Mouse (Mus musculus) MEL (cell line): Measurements from ENCODE around the gene Faf1. TPM values are rescaled to one million over a fixed set of nuclear protein-coding genes. Genes with fewer than 3 reads are reported as not detected.
A peak's percentile ranks its signal among the peaks of the same experiment; 100 is the strongest.

Source experiments
- DNase-seq: peaks from one replicate; pipeline ENCODE4 v3.0.0; 2011; ENCODE audit warnings: low read depth, low spot score
- H3K27ac ChIP-seq: 2 replicates; pipeline ENCODE4 v1.5.1; 2012; ENCODE audit warnings: low read depth, mild to moderate bottlenecking, control low read depth, low read length, moderate library complexity; ENCODE audit not compliant: control insufficient read depth
- H3K27me3 ChIP-seq, 2 experiments: fragments of 150-350 bp in 1 of 2; sonication (generic) in 1 of 2; 2 replicates each; pipeline ENCODE4 v1.6.1; 2012; ENCODE audit warnings: low read length in 2 of 2, mild to moderate bottlenecking in 2 of 2, improper control_type of control experiment in 1 of 2, moderate library complexity in 1 of 2; ENCODE audit not compliant: insufficient read depth in 2 of 2, control insufficient read depth in 1 of 2
- H3K36me3 ChIP-seq, 2 experiments: 2 replicates each; pipeline ENCODE4 v1.6.1; 2012 to 2014; ENCODE audit warnings: low read length in 2 of 2, improper control_type of control experiment in 1 of 2, inconsistent platforms in 1 of 2, mild to moderate bottlenecking in 1 of 2; ENCODE audit not compliant: insufficient read depth in 2 of 2, control insufficient read depth in 1 of 2
- H3K4me1 ChIP-seq, 2 experiments: fragments of 150-350 bp in 1 of 2; sonication (generic) in 1 of 2; 2 replicates each; pipeline ENCODE4 v1.6.1; 2012; ENCODE audit warnings: low read length in 2 of 2, improper control_type of control experiment in 1 of 2, mild to moderate bottlenecking in 1 of 2; ENCODE audit not compliant: insufficient read depth in 2 of 2, control insufficient read depth in 1 of 2
- H3K4me3 ChIP-seq, 2 experiments: fragments of 150-350 bp in 1 of 2; sonication (generic) in 1 of 2; 2 replicates each; pipeline ENCODE4 v1.5.1; 2012; ENCODE audit warnings: low read depth in 2 of 2, low read length in 2 of 2, mild to moderate bottlenecking in 2 of 2, moderate library complexity in 2 of 2, control low read depth in 1 of 2, improper control_type of control experiment in 1 of 2; ENCODE audit not compliant: control insufficient read depth in 1 of 2, insufficient read depth in 1 of 2
- H3K79me2 ChIP-seq: 2 replicates; pipeline ENCODE4 v1.6.1; 2012; ENCODE audit warnings: mild to moderate bottlenecking, low read length, moderate library complexity; ENCODE audit not compliant: control insufficient read depth, poor library complexity, insufficient read depth
- H3K9ac ChIP-seq: 2 replicates; pipeline ENCODE4 v1.6.1; 2012; ENCODE audit warnings: low read depth, mild to moderate bottlenecking, control low read depth, low read length, moderate library complexity; ENCODE audit not compliant: control insufficient read depth, poor library complexity, severe bottlenecking
- H3K9me3 ChIP-seq: fragments of 150-350 bp; sonication (generic); replicated peaks from 2 replicates; pipeline ENCODE4 v1.6.1; 2012; ENCODE audit warnings: mild to moderate bottlenecking, low read length, improper control_type of control experiment, moderate library complexity; ENCODE audit not compliant: insufficient read depth
- CHD1 ChIP-seq: IDR thresholded peaks from 2 replicates; pipeline ENCODE4 v1.6.1; 2012; ENCODE audit warnings: low read depth, mild to moderate bottlenecking, inconsistent platforms, low read length, improper control_type of control experiment
- CHD2 ChIP-seq: IDR thresholded peaks from 2 replicates; pipeline ENCODE4 v1.6.1; 2011; ENCODE audit warnings: low read length, improper control_type of control experiment
- CTCF ChIP-seq, 3 experiments: IDR thresholded peaks in 2 of 3; conservative IDR thresholded peaks in 1 of 3; 2 replicates each; pipeline ENCODE4 v1.5.1; 2011 to 2012; ENCODE audit warnings: low read length in 3 of 3, low read depth in 2 of 3, mild to moderate bottlenecking in 2 of 3, improper control_type of control experiment in 1 of 3, inconsistent platforms in 1 of 3, mixed read lengths in 1 of 3, moderate library complexity in 1 of 3; ENCODE audit not compliant: control insufficient read depth in 1 of 3, insufficient read depth in 1 of 3, poor library complexity in 1 of 3, severe bottlenecking in 1 of 3
- E2F4 ChIP-seq: IDR thresholded peaks from 2 replicates; pipeline ENCODE4 v1.6.1; 2011; ENCODE audit warnings: low read depth, low read length, improper control_type of control experiment, borderline replicate concordance
- EP300 ChIP-seq, 2 experiments: IDR thresholded peaks; 2 replicates each; pipeline ENCODE4 v1.6.1; 2011; ENCODE audit warnings: improper control_type of control experiment in 2 of 2, low read length in 2 of 2, low read depth in 1 of 2, mild to moderate bottlenecking in 1 of 2
- GATA1 ChIP-seq: IDR thresholded peaks from 2 replicates; pipeline ENCODE4 v1.6.1; 2011; ENCODE audit warnings: low read depth, low read length, improper control_type of control experiment
- HCFC1 ChIP-seq: IDR thresholded peaks from 2 replicates; pipeline ENCODE4 v1.6.1; 2012; ENCODE audit warnings: low read depth, mild to moderate bottlenecking, inconsistent platforms, low read length, improper control_type of control experiment, moderate library complexity
- MAX ChIP-seq: IDR thresholded peaks from 2 replicates; pipeline ENCODE4 v1.6.1; 2011; ENCODE audit warnings: low read length, improper control_type of control experiment
- MAZ ChIP-seq: IDR thresholded peaks from 2 replicates; pipeline ENCODE4 v1.6.1; 2012; ENCODE audit warnings: low read depth, mild to moderate bottlenecking, inconsistent platforms, low read length, improper control_type of control experiment
- MEF2A ChIP-seq: IDR thresholded peaks from 2 replicates; pipeline ENCODE4 v1.6.1; 2014; ENCODE audit warnings: low read depth, mild to moderate bottlenecking, inconsistent platforms, low read length, improper control_type of control experiment; ENCODE audit not compliant: poor library complexity, insufficient replicate concordance, severe bottlenecking; ENCODE audit errors: extremely low read depth
- MYC ChIP-seq: IDR thresholded peaks from 2 replicates; pipeline ENCODE4 v1.6.1; 2011; ENCODE audit warnings: low read depth, mild to moderate bottlenecking, low read length, improper control_type of control experiment, moderate library complexity
- NRF1 ChIP-seq: IDR thresholded peaks from 2 replicates; pipeline ENCODE4 v1.6.1; 2014; ENCODE audit warnings: low read depth, mild to moderate bottlenecking, inconsistent platforms, low read length, improper control_type of control experiment, moderate library complexity; ENCODE audit not compliant: poor library complexity, insufficient read depth, severe bottlenecking
- RAD21 ChIP-seq: IDR thresholded peaks from 2 replicates; pipeline ENCODE4 v1.6.1; 2011; ENCODE audit warnings: mild to moderate bottlenecking, low read depth, low read length, improper control_type of control experiment
- TBP ChIP-seq: IDR thresholded peaks from 2 replicates; pipeline ENCODE4 v1.8.0; 2011; ENCODE audit warnings: low read depth, low read length, improper control_type of control experiment
- USF1 ChIP-seq: IDR thresholded peaks from 2 replicates; pipeline ENCODE4 v1.6.1; 2014; ENCODE audit warnings: low read depth, mild to moderate bottlenecking, inconsistent platforms, low read length, improper control_type of control experiment, moderate library complexity
- polyA plus RNA-seq, 2 experiments: library from polyadenylated mRNA; stranded (reverse) in 1 of 2; unstranded in 1 of 2; fragments of >175 nt in 1 of 2; fragments of >200 nt in 1 of 2; gene quantifications; 2 replicates each; pipeline versions ENCODE4 v1.2.1 to v1.2.4; 2012; ENCODE audit warnings: low replicate concordance in 2 of 2, low read depth in 1 of 2; ENCODE audit not compliant: insufficient read length in 2 of 2, insufficient read depth in 1 of 2, missing spikeins in 1 of 2
- total RNA-seq: library from RNA; depleted of rRNA; stranded (reverse); fragments of 300-350 nt; gene quantifications from 2 replicates; pipeline ENCODE4 v1.2.3, GENCODE M21; 2012

The Faf1 gene
- total and polyA plus RNA-seq, 3 experiments: 36.5 to 37.6 TPM; not detected in 1

GRCm38 (mm10) chr4:109661183-109661582 lies 15.2 kb upstream of the Faf1 start:
- Histone ChIP-seq H3K27me3 (no peaks in the 10 kb centered on the region), H3K9me3 (no peaks in the 10 kb centered on the region)
- DNase-seq: no peak
- TF ChIP-seq NRF1 (no peak), MYC (no peak), TBP (no peak), MEF2A (no peak), CTCF (IDR thresholded peaks at IDR 0.05 in 2 of 3, conservative IDR thresholded peaks at IDR 0.05 in 1 of 3; ENCODE audit: control insufficient read depth in 1 of 3, insufficient read depth in 1 of 3, low read depth in 2 of 3, low read length in 3 of 3, poor library complexity in 1 of 3, severe bottlenecking in 1 of 3) (no peak), MAX (no peak), EP300 (IDR thresholded peaks at IDR 0.05; ENCODE audit: low read depth in 1 of 2, low read length in 2 of 2) (no peak), CHD1 (no peak), GATA1 (no peak), E2F4 (no peak), MAZ (no peak), CHD2 (no peak)
- TF ChIP-seq, all 39 proteins: peak for 0
- Histone ChIP-seq H3K9ac (no peak overlapping the region), H3K4me1 (peaks cover 6 to 12% of the 10 kb centered on the region in 2 experiments), H3K36me3 (peaks cover 0 to 15% of the 10 kb centered on the region in 2 experiments; a peak in 3 of 4 replicates), H3K27ac (no peak overlapping the region), H3K4me3 (no peak overlapping the region), H3K79me2 (peaks cover 25% of the 10 kb centered on the region)

GRCm38 (mm10) chr4:109662271-109662670 lies 14.1 kb upstream of the Faf1 start:
- Histone ChIP-seq H3K4me1 (peaks cover 6 to 12% of the 10 kb centered on the region in 2 experiments), H3K27me3 (no peaks in the 10 kb centered on the region), H3K4me3 (peak overlapping the region; percentile 15 to 24; a peak in 2 of 4 replicates), H3K79me2 (peaks cover 32% of the 10 kb centered on the region), H3K9ac (peak overlapping the region; percentile 44), H3K36me3 (peaks cover 0 to 15% of the 10 kb centered on the region in 2 experiments; a peak in 3 of 4 replicates), H3K9me3 (no peaks in the 10 kb centered on the region), H3K27ac (no peak overlapping the region)
- DNase-seq: no peak
- TF ChIP-seq USF1 (no peak), RAD21 (no peak), EP300 (IDR thresholded peaks at IDR 0.05; ENCODE audit: low read depth in 1 of 2, low read length in 2 of 2) (no peak), HCFC1 (no peak)
